Mouse (Mus musculus) ovary, postnatal 14 days (tissue): ENCODE measurements around the gene Ywhag.
A peak's percentile ranks its signal among the peaks of the same experiment; 100 is the strongest.

Experiments
- DNase-seq: peaks from one replicate; pipeline ENCODE4 v3.0.0; 2022; ENCODE audit warnings: low spot score

Gene Ywhag

GRCm38 (mm10) chr5:135887675-135888102, 46.7 kb downstream of the Ywhag start, which contains the start of gene Hspb1:
TSS of gene Hspb1 (plus strand) at chr5:135887919.
- DNase-seq, result peak; percentile 69

GRCm38 (mm10) chr5:135884641-135885040, 49.8 kb downstream of the Ywhag start:
- no peak for DNase-seq

GRCm38 (mm10) chr5:135879449-135880158, 54.8 kb downstream of the Ywhag start:
- DNase-seq, result peak; percentile 73

GRCm38 (mm10) chr5:135877831-135878231, 56.6 kb downstream of the Ywhag start:
- peak; percentile 41 for DNase-seq

GRCm38 (mm10) chr5:135877180-135877579, 57.2 kb downstream of the Ywhag start:
- DNase-seq, result peak; percentile 51

GRCm38 (mm10) chr5:135873753-135874152, 60.7 kb downstream of the Ywhag start:
- DNase-seq, result no peak

GRCm38 (mm10) chr5:135872996-135873395, 61.4 kb downstream of the Ywhag start:
- DNase-seq, result no peak

- no peak for DNase-seq
These were observed 63.9 kb downstream of the Ywhag start for GRCm38 (mm10) chr5:135870505-135870904.

- DNase-seq, result no peak
These were observed 64.6 kb downstream of the Ywhag start for GRCm38 (mm10) chr5:135869661-135870423.

GRCm38 (mm10) chr5:135868653-135869052, 65.8 kb downstream of the Ywhag start:
- no peak for DNase-seq

- DNase-seq, result no peak
These were observed 66.5 kb downstream of the Ywhag start for GRCm38 (mm10) chr5:135867637-135868593.

GRCm38 (mm10) chr5:135866662-135867061, 67.8 kb downstream of the Ywhag start:
- DNase-seq, result no peak
